Mouse (Mus musculus): ENCODE results near the gene Cyp4f17. TPM values are rescaled to one million over a fixed set of nuclear protein-coding genes. Genes with fewer than 3 reads are reported as not detected.
"Not testable (repeated sequence)": the region's sequence is repeated elsewhere in the genome, so short reads cannot be mapped to it uniquely, and the experiment has no call there.

Gene Cyp4f17
- polyA plus RNA-seq, 1 experiment from 2014 or later, result 5.9 TPM

DNA sequence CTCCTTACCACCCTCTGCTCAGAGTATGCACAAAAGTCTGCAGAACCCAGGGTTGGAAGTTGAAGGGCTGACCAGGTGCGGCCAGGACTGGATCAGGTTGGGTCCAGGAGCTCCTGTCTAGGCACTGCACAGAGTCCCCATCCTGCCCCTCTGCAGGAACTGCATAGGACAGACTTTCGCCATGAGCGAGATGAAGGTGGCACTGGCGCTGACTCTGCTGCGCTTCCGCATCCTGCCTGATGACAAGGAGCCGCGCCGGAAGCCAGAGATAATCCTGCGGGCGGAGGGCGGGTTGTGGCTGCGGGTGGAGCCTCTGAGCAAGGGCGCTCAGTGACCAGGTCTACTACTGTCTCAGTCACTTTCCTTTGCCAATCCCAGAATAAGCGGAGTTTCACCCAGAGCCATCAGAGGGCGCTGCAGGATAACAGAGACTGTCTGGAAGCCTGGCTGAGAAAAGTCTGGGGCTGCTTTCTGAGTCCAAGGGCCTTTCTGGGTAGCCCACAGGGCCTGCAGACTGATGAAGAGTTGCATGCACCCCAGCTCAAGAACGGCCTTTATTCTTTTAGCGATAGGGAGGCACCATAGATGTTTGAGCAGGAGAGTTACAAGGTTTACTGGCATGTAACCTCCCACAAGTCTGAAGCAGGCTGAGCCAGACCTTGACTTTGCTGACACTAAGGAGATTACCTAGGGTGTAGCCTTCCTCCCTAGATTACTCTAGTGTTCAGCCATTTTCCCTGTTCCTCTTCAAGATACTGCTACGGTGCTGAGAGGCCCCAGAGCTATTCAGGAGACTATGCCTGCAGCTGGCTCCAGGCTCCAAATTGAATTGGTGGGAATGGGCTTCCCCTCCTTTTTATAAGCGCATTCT, 45.3 kb downstream of the Cyp4f17 start:
- H3K4me3 ChIP-seq (ENCODE audit: low read depth, low read length), result peak overlapping the region; percentile 17; the same call in 1 of the 2 replicates
- H3K36me3 ChIP-seq (ENCODE audit: insufficient read depth), result no peaks in the 10 kb centered on the region

DNA sequence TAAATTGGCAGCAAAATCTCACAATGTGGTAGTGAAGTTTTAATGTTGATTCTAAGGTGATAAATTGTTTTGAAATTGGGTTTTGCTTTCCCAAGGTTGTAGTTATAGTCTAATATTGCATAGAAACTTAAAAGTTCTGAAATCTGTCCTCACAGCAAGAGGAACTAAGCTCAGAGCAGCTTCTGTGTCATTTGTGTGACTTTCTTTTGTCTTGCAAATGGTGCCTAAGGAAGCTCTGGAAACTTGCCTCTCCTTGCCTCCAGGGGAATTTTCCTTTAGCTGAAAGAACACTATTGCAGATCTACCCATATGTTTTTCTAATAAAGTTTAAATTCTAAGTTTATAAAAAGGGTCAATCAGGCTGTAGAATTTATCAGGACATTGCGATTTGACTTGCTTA, 47.2 kb downstream of the Cyp4f17 start:
- not testable (repeated sequence) for H3K4me1 ChIP-seq (ENCODE audit: insufficient read depth); H3K27me3 ChIP-seq (ENCODE audit: insufficient read depth, low read length); H3K4me2 ChIP-seq; H3K36me3 ChIP-seq (ENCODE audit: insufficient read depth); H3K9me3 ChIP-seq (ENCODE audit: low read depth, low read length); H3K4me3 ChIP-seq (ENCODE audit: low read depth, low read length); H3K9ac ChIP-seq; ATAC-seq (ENCODE audit: insufficient read depth); H3K27ac ChIP-seq (ENCODE audit: low read depth); DNase-seq
- WGBS, result 50% methylated on average over 1 of the region's 1 CpGs

More for the DNA sequence above, 45.3 kb downstream of the Cyp4f17 start:
- DNase-seq, result peak; percentile 87
- peak; percentile 69 for TF ChIP-seq CTCF (IDR thresholded peaks at IDR 0.05; ENCODE audit: low read depth)
- H3K27ac ChIP-seq (ENCODE audit: low read depth), result no peak overlapping the region
- no peak overlapping the region; the same call in 1 of the 2 replicates for H3K9ac ChIP-seq
- no peaks in the 10 kb centered on the region for H3K9me3 ChIP-seq (ENCODE audit: low read depth, low read length)
- WGBS, result 11% methylated on average over 20 of the region's 20 CpGs
- H3K4me1 ChIP-seq (ENCODE audit: insufficient read depth), result no peaks in the 10 kb centered on the region
- no peaks in the 10 kb centered on the region for H3K27me3 ChIP-seq (ENCODE audit: insufficient read depth, low read length)
- H3K4me2 ChIP-seq, result peak overlapping the region; percentile 53
- ATAC-seq (ENCODE audit: insufficient read depth), result peak; percentile 83

DNA sequence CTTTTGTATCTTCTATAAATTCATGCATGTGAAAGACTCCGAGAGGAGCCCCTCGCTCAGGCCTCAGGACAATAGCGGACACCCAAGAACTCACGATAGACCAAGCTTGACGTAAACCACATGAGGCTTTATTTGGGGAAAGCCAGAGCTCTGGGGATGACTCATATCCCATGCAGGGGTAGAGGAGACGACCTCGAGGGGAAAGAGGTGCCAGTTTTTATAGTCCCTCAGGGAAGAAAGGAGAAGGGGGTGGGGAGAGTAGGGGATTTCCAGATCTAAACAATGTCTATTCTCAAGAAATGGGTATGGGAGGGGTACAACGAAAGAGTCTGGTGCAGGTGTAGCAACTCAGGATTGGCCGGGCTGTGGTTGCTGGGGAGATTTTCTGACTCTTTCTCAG, 48.5 kb downstream of the Cyp4f17 start:
- WGBS, result 84% methylated on average over 9 of the region's 9 CpGs
- H3K9me3 ChIP-seq (ENCODE audit: low read depth, low read length); H3K4me2 ChIP-seq; H3K4me1 ChIP-seq (ENCODE audit: insufficient read depth); H3K36me3 ChIP-seq (ENCODE audit: insufficient read depth); ATAC-seq (ENCODE audit: insufficient read depth); H3K27ac ChIP-seq (ENCODE audit: low read depth); H3K9ac ChIP-seq; DNase-seq; H3K4me3 ChIP-seq (ENCODE audit: low read depth, low read length); H3K27me3 ChIP-seq (ENCODE audit: insufficient read depth, low read length): not testable (repeated sequence)

DNA sequence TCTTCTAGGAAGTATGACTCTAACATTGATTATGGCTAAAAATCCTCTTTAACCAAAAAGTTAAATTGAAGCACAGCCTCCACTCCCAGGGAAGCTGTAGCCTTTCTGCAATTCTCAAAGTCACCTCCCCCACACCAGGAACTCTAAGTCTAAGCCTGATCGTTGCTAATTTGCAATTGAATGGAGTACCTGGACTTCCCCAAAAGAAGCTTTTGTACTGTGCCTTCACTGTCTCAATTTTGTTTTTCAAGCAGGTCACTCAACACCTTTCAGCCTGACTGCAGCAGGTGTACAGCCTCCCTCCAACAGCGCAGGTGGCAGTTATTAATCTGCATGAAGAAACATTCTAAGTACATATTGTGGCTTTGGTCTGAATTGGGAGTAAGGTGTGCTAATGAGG, 57.5 kb downstream of the Cyp4f17 start:
- H3K4me2 ChIP-seq; H3K4me1 ChIP-seq (ENCODE audit: insufficient read depth); H3K27me3 ChIP-seq (ENCODE audit: insufficient read depth, low read length); H3K9me3 ChIP-seq (ENCODE audit: low read depth, low read length); H3K9ac ChIP-seq; H3K4me3 ChIP-seq (ENCODE audit: low read depth, low read length); DNase-seq; ATAC-seq (ENCODE audit: insufficient read depth); H3K36me3 ChIP-seq (ENCODE audit: insufficient read depth); H3K27ac ChIP-seq (ENCODE audit: low read depth): not testable (repeated sequence)
- 76% methylated on average over 2 of the region's 2 CpGs for WGBS

DNA sequence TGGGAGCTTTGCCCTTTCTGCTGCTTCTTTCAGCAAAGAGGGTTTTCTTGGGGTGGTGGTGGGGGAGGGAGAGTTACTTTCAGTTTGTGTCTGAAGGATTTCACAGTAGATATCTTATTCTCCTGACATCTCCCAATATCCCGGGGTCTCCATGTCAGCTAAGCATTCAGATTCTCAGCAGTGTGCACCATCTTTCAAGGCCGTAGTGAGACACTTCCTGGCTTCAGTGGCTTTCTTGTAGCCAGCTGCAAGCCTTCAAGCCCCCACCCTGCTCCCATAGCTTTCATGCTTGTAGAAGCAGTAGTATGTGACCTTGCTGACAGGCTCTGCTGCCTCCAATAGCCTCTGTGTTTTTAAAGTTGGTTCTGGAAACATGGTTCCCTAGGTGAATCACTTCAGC, 67.4 kb downstream of the Cyp4f17 start:
- not testable (repeated sequence) for H3K4me2 ChIP-seq; H3K9ac ChIP-seq; H3K27me3 ChIP-seq (ENCODE audit: insufficient read depth, low read length); H3K9me3 ChIP-seq (ENCODE audit: low read depth, low read length); H3K36me3 ChIP-seq (ENCODE audit: insufficient read depth); H3K27ac ChIP-seq (ENCODE audit: low read depth); DNase-seq; H3K4me3 ChIP-seq (ENCODE audit: low read depth, low read length); ATAC-seq (ENCODE audit: insufficient read depth); H3K4me1 ChIP-seq (ENCODE audit: insufficient read depth)
- 54% methylated on average over 2 of the region's 2 CpGs for WGBS

DNA sequence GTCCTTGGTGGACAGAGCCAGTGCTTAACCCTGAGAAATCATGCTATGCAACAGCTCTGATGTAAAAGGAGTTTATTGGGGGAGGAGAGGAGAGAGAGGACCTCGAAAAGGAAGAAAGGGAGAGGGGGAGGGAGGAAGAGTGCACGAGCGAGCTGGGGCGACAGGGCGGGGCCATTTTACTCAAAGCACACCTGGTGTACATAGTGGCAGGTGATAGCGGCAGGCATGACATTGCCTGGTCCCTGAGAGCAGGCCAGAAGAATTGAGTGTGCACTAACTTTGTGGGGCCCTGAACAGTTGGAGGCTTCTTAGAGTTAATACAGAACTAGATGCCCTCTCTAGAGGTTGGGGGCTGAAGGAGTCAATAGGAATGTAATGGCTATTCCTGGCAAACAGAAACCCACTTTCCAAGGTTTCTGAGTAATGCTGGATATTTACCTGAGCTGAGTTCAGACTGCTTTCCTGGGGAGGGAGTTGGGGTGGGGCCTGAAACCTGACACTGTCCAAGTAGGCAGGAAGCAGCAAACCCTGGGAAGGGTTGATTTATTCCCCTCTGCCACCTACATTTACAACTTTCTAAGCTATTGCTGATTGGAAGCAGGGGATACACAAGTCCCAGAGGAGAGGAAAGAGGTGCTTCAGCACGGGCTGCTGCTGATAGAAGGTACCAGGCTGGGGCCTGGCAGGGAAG, 71.8 kb downstream of the Cyp4f17 start:
- Histone ChIP-seq H3K4me3 (ENCODE audit: low read depth, low read length) (no peak overlapping the region), H3K27ac (ENCODE audit: low read depth) (0 out of 2 replicates have a peak overlapping the region, but pooled peaks have one; percentile 24), H3K27me3 (ENCODE audit: insufficient read depth, low read length) (no peaks in the 10 kb centered on the region), H3K4me1 (ENCODE audit: insufficient read depth) (no peaks in the 10 kb centered on the region), H3K9me3 (ENCODE audit: low read depth, low read length) (no peaks in the 10 kb centered on the region), H3K9ac (no peak overlapping the region), H3K36me3 (ENCODE audit: insufficient read depth) (no peaks in the 10 kb centered on the region), H3K4me2 (no peak overlapping the region)
- no peak; the same call in 1 of the 2 replicates for ATAC-seq (ENCODE audit: insufficient read depth)
- 42% methylated on average over 7 of the region's 7 CpGs for WGBS
- peak; percentile 5 for DNase-seq
- TF ChIP-seq CTCF (IDR thresholded peaks at IDR 0.05; ENCODE audit: low read depth), result no peak

Other genes with a start within 250 kb of the Cyp4f17 start
- 111 and 114 TPM in 2 replicates for gene Brd4, start 221.3 kb upstream of the Cyp4f17 start, polyA plus RNA-seq (2014; fragmentation: Nextera tagmentation; extraction: Ambion mirVana)
- gene Akap8, start 184.8 kb upstream of the Cyp4f17 start, polyA plus RNA-seq (2014; fragmentation: Nextera tagmentation; extraction: Ambion mirVana), result 45.4 and 54.3 TPM in 2 replicates
- 68.7 and 82.0 TPM in 2 replicates for gene Akap8l, start 155.4 kb upstream of the Cyp4f17 start, polyA plus RNA-seq (2014; fragmentation: Nextera tagmentation; extraction: Ambion mirVana)
- gene Wiz, start 116.6 kb upstream of the Cyp4f17 start, polyA plus RNA-seq (2014; fragmentation: Nextera tagmentation; extraction: Ambion mirVana), result 41.8 and 48.1 TPM in 2 replicates
- 0.93 and 1.0 TPM in 2 replicates for gene Rasal3, start 102.5 kb upstream of the Cyp4f17 start, polyA plus RNA-seq (2014; fragmentation: Nextera tagmentation; extraction: Ambion mirVana)
- 0.07 TPM in 1 of 2 replicates, not detected in the other for gene Pglyrp2, start 81.9 kb upstream of the Cyp4f17 start, polyA plus RNA-seq (2014; fragmentation: Nextera tagmentation; extraction: Ambion mirVana)
- gene Cyp4f39, start 53.3 kb upstream of the Cyp4f17 start, polyA plus RNA-seq (2014; fragmentation: Nextera tagmentation; extraction: Ambion mirVana), result 0.72 and 0.87 TPM in 2 replicates
- 14.1 and 15.7 TPM in 2 replicates for gene Cyp4f16, start 30.5 kb downstream of the Cyp4f17 start, polyA plus RNA-seq (2014; fragmentation: Nextera tagmentation; extraction: Ambion mirVana)
- not detected in 2 replicates for gene Cyp4f37, start 115.3 kb downstream of the Cyp4f17 start, polyA plus RNA-seq (2014; fragmentation: Nextera tagmentation; extraction: Ambion mirVana)
- gene Cyp4f40, start 152.8 kb downstream of the Cyp4f17 start, polyA plus RNA-seq (2014; fragmentation: Nextera tagmentation; extraction: Ambion mirVana), result not detected in 2 replicates
- not detected in 2 replicates for gene Cyp4f15, start 179.6 kb downstream of the Cyp4f17 start, polyA plus RNA-seq (2014; fragmentation: Nextera tagmentation; extraction: Ambion mirVana)

All from lung, embryonic 14.5 days (tissue).